Mouse (Mus musculus) liver, adult 2 months (tissue): ENCODE measurements around the gene Olfr657.

Source experiments
- CTCF ChIP-seq: fragments of 200-500 bp; IDR thresholded peaks from 2 replicates; pipeline ENCODE4 v1.5.1; 2011; ENCODE audit warnings: low read depth, low read length, control low read depth
- POLR2A ChIP-seq: fragments of 200-500 bp; IDR thresholded peaks from 2 replicates; pipeline ENCODE4 v1.6.1; 2011; ENCODE audit warnings: low read length, control low read depth; ENCODE audit not compliant: insufficient read depth; ENCODE audit errors: extremely low read depth

DNA sequence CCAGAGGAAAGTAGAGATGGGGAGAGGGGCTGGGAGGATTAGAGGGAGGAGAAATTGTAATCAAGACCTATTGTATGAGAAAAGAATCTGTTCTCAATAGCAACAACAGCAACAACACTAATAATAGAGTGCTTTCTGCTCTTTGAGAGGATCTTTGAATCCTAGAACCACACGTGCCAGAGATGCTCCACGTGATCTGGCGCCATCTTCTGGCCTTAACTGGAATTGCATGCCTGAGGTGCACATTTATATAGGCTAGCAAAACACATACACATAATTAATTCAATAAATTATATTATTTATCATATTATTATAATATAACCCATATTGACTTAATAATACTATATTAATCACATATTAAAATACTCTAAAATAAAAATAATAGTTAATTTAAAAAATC is 21.4 kb upstream of the Olfr657 start:
- TF ChIP-seq CTCF (peak; percentile 67; the same call in 1 of the 2 replicates), POLR2A (no peak)
